Mouse (Mus musculus): ENCODE results near the gene Por. TPM values are rescaled to one million over a fixed set of nuclear protein-coding genes. Genes with fewer than 3 reads are reported as not detected.

Gene Por
- polyA plus RNA-seq, 1 experiment: 98.0 TPM

DNA sequence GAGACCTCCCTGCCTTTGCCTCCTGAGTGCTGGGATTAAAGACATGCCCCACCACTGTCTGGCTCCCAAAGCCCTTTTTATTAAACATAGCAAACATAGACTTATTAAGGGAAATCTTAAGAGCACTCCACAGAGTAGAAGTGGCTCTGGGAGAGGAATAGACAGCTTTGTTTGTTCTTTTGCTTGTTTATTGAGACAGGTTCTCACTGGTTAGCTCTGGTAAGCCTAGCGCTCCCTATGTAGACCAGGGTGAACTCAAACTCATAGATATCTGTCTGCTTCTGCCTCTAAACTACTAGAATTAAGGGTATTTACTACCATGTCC is 20.6 kb upstream of the Por start:
- Histone ChIP-seq H3K4me1 (ENCODE audit: control insufficient read depth, insufficient read depth, low read length) (no peaks in the 10 kb centered on the region), H3K27ac (ENCODE audit: insufficient read depth, low read length) (no peak overlapping the region), H3K4me3 (ENCODE audit: insufficient read depth, low read length) (no peak overlapping the region)
- TF ChIP-seq POLR2A (IDR thresholded peaks at IDR 0.05; ENCODE audit: extremely low read depth, insufficient read depth, low read length): no peak
- TF ChIP-seq CTCF (IDR thresholded peaks at IDR 0.05; ENCODE audit: extremely low read depth, insufficient read depth, low read length): no peak

DNA sequence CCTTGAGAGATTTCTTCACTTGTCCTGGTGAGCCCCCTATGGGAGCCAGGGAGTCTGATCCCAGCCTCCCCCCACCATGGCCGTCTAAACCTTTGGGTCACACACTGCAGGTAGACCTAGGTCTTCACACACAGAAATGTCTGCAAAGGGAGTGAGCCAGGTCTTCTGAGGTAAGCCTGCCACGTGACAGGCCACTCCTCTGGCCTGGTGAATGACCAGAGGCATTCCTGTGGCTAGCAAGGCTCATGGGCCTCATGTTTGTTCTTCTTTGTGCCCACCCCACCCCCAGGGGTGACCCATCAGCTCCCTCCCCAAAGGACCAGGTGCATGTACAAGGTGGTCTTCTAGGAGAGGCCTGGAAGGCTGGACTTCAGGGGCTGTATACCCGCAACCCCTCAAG is 18.3 kb upstream of the Por start:
- H3K27ac ChIP-seq (ENCODE audit: insufficient read depth, low read length): no peak overlapping the region
- H3K4me1 ChIP-seq (ENCODE audit: control insufficient read depth, insufficient read depth, low read length): no peaks in the 10 kb centered on the region
- H3K4me3 ChIP-seq (ENCODE audit: insufficient read depth, low read length): no peak overlapping the region
- no peak for TF ChIP-seq POLR2A (IDR thresholded peaks at IDR 0.05; ENCODE audit: extremely low read depth, insufficient read depth, low read length)
- TF ChIP-seq CTCF (IDR thresholded peaks at IDR 0.05; ENCODE audit: extremely low read depth, insufficient read depth, low read length): no peak

DNA sequence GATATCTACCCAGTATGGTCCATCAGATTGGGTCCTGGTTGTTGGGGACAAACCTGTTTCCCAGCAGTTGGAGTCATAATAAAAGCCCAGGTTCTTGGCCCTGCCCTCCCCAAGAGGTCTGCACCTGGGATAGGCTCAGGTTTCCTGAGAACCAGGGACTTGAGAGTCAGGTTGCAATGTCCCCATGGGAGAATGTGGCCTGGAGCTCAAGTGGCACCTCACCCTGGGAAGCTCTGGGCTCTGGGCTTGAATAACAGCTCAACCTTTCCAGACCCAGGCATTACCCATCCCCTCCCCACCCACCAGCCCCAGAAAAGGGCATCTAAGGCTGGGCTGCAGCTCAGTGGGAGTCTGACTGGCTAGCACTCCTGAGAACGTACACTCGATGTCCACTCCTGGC is 16.6 kb upstream of the Por start:
- Histone ChIP-seq H3K27ac (ENCODE audit: insufficient read depth, low read length) (no peak overlapping the region), H3K4me1 (ENCODE audit: control insufficient read depth, insufficient read depth, low read length) (no peaks in the 10 kb centered on the region), H3K4me3 (ENCODE audit: insufficient read depth, low read length) (no peak overlapping the region)
- TF ChIP-seq CTCF (IDR thresholded peaks at IDR 0.05; ENCODE audit: extremely low read depth, insufficient read depth, low read length) (no peak), POLR2A (IDR thresholded peaks at IDR 0.05; ENCODE audit: extremely low read depth, insufficient read depth, low read length) (no peak)

DNA sequence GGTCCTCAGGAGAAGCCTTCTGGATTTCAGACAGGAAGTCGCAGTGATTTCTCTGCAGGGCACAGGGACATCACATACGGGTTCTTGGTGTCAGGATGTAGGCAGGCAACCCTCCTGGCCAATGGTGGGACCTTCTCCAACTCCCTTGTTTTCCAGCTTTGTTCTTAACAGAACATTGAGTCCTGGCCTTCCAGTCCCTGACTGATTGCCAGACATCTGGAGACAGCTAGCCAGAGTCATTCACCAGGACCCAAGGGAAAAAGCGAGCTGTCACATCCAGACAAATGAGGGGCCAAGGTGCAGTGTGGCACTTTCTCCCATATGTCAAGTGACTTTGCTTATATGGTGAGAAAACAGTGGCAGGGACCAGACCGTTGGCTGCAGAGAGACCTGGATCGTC is 13.8 kb upstream of the Por start:
- H3K27ac ChIP-seq (ENCODE audit: insufficient read depth, low read length): no peak overlapping the region
- TF ChIP-seq POLR2A (IDR thresholded peaks at IDR 0.05; ENCODE audit: extremely low read depth, insufficient read depth, low read length): no peak
- no peak for TF ChIP-seq CTCF (IDR thresholded peaks at IDR 0.05; ENCODE audit: extremely low read depth, insufficient read depth, low read length)
- no peak overlapping the region for H3K4me3 ChIP-seq (ENCODE audit: insufficient read depth, low read length)
- no peaks in the 10 kb centered on the region for H3K4me1 ChIP-seq (ENCODE audit: control insufficient read depth, insufficient read depth, low read length)

DNA sequence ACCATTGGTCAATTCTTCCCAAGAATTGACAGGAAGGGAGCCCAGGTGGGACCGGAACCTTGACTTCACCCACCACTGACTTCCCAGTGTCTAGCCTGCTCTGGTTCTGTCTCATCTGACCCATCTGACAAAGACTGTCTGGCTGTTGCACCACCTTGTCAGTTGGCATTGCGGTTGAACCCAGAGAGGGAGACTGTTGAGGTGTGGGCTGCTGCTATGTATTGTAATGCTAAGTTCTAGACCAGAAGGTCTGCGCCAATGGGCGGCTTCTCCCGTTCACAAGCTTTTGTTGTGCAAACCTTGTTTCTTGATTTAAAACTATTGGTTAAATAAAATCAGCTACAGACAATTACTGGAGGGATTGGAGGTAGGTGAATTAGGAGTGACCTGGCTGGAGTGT is 12.7 kb upstream of the Por start:
- H3K4me3 ChIP-seq (ENCODE audit: insufficient read depth, low read length): no peak overlapping the region
- no peak overlapping the region for H3K27ac ChIP-seq (ENCODE audit: insufficient read depth, low read length)
- TF ChIP-seq POLR2A (IDR thresholded peaks at IDR 0.05; ENCODE audit: extremely low read depth, insufficient read depth, low read length) (no peak), CTCF (IDR thresholded peaks at IDR 0.05; ENCODE audit: extremely low read depth, insufficient read depth, low read length) (no peak)
- H3K4me1 ChIP-seq (ENCODE audit: control insufficient read depth, insufficient read depth, low read length): no peaks in the 10 kb centered on the region

DNA sequence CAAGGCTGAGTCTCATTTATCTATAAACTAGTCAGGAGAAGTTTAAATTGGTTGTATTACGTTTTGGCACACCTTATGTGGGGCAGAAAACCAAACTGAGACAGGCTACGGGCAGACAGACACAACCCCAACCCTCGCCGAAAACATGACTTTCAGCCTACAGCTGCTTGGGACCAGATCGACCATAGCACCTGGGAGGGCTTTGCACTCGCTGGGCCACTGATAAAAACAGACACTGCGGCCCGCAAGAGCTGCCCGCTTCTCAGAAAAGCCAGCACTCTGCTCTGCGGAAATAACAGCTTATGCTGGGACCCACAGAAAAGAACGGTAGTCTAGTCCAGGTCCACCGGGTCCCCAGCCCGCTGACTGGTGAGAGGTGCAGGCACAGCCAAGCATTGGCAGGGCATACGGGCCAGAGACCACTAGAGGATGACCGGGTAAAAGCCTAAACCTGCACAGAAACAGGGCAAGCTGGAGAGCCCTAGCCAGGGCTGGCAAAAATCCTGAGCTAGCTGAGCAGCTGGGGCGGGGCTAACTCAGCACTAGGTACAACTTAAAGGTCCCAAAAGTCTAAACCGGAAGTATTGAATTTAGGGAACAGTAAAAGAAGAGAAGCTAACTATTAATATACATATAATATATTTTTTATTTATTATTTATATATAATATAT is 12.0 kb upstream of the Por start:
- no peak for TF ChIP-seq POLR2A (IDR thresholded peaks at IDR 0.05; ENCODE audit: extremely low read depth, insufficient read depth, low read length)
- TF ChIP-seq CTCF (IDR thresholded peaks at IDR 0.05; ENCODE audit: extremely low read depth, insufficient read depth, low read length): no peak
- H3K27ac ChIP-seq (ENCODE audit: insufficient read depth, low read length): no peak overlapping the region
- H3K4me3 ChIP-seq (ENCODE audit: insufficient read depth, low read length): no peak overlapping the region
- H3K4me1 ChIP-seq (ENCODE audit: control insufficient read depth, insufficient read depth, low read length): no peaks in the 10 kb centered on the region

DNA sequence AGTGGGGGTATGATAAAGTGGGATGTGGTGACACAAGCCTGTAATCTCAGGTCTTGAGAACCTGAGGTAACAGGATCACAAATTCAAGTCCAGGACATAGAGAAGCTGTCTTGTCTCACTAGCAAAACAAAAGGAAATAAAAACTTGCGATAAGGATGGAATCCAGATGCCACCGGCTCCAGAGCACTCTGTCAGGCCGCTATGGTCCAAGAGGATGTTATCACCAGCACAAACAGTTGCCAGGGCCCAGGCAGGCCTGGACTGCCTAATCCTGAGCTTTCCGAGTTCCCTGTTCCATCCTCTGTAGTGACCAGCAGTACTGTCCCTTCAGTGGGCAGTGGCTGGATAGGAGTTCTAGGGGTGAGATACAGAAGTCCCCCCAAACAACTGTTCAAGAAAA is 9.9 kb upstream of the Por start:
- no peaks in the 10 kb centered on the region for H3K4me1 ChIP-seq (ENCODE audit: control insufficient read depth, insufficient read depth, low read length)
- TF ChIP-seq CTCF (IDR thresholded peaks at IDR 0.05; ENCODE audit: extremely low read depth, insufficient read depth, low read length): no peak
- no peak overlapping the region for H3K4me3 ChIP-seq (ENCODE audit: insufficient read depth, low read length)
- no peak overlapping the region for H3K27ac ChIP-seq (ENCODE audit: insufficient read depth, low read length)

DNA sequence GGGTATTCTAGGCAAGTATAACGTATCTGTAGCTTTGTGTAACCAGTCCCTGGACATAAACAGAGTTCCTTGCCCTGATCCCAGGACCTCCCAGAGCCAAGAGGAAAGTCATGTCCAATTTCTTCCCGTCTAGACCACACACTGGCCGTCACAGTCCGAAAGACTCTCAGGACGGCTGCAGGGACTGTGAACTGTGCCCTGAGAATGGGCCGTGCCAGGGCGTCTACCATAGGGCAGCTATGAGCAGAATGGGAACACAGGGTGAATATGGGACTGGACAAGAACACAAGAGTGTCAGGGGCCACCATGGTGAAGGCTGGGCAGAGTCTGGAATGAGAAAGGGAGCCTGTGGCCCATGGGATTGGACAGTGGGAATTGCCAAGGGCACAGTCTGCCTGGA is 9.3 kb upstream of the Por start:
- H3K27ac ChIP-seq (ENCODE audit: insufficient read depth, low read length): no peak overlapping the region
- H3K4me3 ChIP-seq (ENCODE audit: insufficient read depth, low read length): no peak overlapping the region
- H3K4me1 ChIP-seq (ENCODE audit: control insufficient read depth, insufficient read depth, low read length): no peaks in the 10 kb centered on the region
- TF ChIP-seq CTCF (IDR thresholded peaks at IDR 0.05; ENCODE audit: extremely low read depth, insufficient read depth, low read length): no peak
- TF ChIP-seq POLR2A (IDR thresholded peaks at IDR 0.05; ENCODE audit: extremely low read depth, insufficient read depth, low read length): no peak

DNA sequence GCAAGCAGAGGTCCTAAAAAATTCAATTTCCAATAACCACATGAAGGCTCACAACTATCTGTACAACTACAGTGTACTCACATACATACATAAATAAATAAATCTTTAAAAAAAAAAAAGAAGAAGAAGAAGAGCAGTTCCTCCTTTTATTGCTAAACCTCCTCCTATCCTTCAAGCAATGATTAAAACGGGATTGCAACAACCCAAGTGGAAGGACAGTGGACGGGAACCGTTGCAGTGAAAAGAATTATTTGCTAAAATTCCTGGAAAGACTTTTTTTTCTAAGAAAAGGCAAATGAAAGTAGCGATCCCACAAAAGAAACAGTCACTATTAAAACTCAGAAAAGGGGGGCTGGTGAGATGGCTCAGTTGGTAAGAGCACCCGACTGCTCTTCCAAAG is 2.9 kb upstream of the Por start:
- H3K4me1 ChIP-seq (ENCODE audit: control insufficient read depth, insufficient read depth, low read length): no peaks in the 10 kb centered on the region
- no peak for TF ChIP-seq POLR2A (IDR thresholded peaks at IDR 0.05; ENCODE audit: extremely low read depth, insufficient read depth, low read length)
- TF ChIP-seq CTCF (IDR thresholded peaks at IDR 0.05; ENCODE audit: extremely low read depth, insufficient read depth, low read length): no peak

DNA sequence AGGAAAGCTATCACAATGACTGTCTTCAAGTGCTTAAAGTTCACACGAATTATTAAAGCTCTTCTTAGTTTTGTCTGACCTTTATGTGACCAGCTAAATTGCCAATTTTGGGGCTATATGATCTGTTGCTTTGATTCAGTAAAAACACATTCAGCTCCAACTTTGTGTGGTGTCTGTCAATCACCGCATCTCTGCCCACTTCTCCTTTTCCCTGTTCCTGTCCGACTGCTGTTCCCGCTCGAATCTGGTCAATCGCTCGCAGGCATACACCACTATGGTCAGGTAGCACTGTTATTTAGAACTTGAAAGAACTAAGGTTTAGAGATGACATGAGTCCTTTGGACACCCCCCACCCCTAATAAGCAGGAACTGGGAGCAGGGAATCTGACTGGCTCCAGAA is 1.8 kb upstream of the Por start:
- no peak for TF ChIP-seq POLR2A (IDR thresholded peaks at IDR 0.05; ENCODE audit: extremely low read depth, insufficient read depth, low read length)
- TF ChIP-seq CTCF (IDR thresholded peaks at IDR 0.05; ENCODE audit: extremely low read depth, insufficient read depth, low read length): no peak
- H3K27ac ChIP-seq (ENCODE audit: insufficient read depth, low read length): no peak overlapping the region
- no peaks in the 10 kb centered on the region for H3K4me1 ChIP-seq (ENCODE audit: control insufficient read depth, insufficient read depth, low read length)
- H3K4me3 ChIP-seq (ENCODE audit: insufficient read depth, low read length): no peak overlapping the region

More for the DNA sequence above, 2.9 kb upstream of the Por start:
- Histone ChIP-seq H3K27ac (ENCODE audit: insufficient read depth, low read length) (no peak overlapping the region), H3K4me3 (ENCODE audit: insufficient read depth, low read length) (no peak overlapping the region)

Data from cortical plate, adult 2 months (tissue).